Mouse (Mus musculus) right cerebral cortex, adult 18-20 months (tissue): ENCODE data around the gene Fbln5.

Experiments used
- DNase-seq: peaks from one replicate; pipeline ENCODE4 v3.0.0; 2022; ENCODE audit warnings: mixed read lengths

Fbln5 gene

DNA sequence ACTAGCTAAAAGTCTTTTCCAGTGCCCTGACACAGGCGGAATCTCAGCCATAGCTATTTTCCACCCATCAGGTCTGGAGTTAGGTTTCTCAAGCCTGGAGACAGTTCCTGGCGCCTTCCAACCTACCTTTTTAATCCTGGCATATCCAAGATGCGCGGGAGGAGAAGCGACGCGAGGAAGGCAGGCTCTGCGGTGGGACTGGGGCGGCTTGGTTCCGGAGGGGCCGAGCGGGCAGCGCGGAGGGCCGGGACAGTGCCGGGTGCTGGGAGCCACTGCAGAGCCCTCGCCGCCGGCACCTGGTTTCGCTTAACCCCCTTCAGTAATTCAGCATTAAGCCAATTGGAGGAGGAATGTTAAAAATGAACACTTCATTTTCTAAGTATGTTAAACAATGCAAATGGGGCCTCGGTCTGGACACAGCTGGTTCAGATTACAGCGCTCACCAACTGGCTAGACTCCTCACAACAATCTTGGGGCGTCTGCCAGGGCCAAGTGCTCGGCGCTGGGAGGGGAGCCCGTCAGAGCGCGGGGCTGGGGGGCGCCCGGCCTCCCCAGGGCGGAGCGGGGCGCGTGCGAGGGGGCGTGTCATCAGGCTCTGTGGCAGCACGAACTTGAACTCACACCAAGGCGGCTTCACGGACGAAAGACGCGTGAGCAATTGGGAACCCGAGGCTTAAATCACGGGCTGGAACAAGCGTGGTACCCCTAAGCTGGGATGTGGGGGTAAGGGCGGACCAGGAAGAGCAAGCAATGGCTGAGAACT is at the start of gene Fbln5:
Gene Fbln5, minus strand, starts transcription at position 448 of the 763 bp plus-strand sequence.
- DNase-seq: peak; percentile 14

- DNase-seq: no peak
Observed at GRCm38 (mm10) chr12:101862286-101862964, 43.6 kb upstream of the Fbln5 start.

GRCm38 (mm10) chr12:101860256-101860655 is 41.4 kb upstream of the Fbln5 start:
- DNase-seq: no peak

GRCm38 (mm10) chr12:101858011-101858410 is 39.2 kb upstream of the Fbln5 start:
- DNase-seq: no peak

GRCm38 (mm10) chr12:101854336-101854735 is 35.5 kb upstream of the Fbln5 start:
- no peak for DNase-seq

DNA sequence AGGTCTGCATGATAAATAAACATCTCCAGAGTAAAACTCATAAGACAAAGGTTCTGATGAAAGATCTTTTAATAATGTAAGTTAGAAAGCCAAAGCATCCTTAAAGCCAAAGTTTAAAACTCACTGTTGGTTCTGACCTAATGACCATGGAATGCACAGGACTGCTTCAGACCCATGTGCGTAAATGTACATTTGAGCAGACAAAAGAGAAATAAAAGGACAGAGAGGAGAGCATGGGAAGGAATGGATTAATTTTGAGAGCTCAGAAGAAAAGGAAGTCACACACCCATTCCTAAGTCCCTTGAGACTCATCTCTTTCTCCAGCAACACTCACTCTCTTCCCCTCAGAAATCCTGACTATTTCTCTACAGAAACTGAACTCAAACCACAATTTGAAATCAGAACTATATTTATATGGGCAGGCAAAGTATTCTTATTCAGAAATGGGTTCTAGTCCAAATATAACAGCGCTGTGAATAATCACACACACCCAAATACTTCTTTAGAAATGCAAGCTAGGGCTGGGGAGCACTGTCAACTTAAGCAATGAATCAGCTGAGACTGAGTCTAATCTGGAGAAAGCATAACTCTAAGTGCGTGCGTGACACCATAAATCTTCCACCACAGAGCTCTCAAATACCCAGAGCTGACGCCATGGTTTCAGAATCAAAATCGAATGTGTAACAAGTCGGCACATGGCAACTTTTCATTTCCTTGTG is 33.1 kb upstream of the Fbln5 start:
- no peak for DNase-seq

- DNase-seq: no peak
Observed at GRCm38 (mm10) chr12:101851314-101851713, 32.5 kb upstream of the Fbln5 start.

DNA sequence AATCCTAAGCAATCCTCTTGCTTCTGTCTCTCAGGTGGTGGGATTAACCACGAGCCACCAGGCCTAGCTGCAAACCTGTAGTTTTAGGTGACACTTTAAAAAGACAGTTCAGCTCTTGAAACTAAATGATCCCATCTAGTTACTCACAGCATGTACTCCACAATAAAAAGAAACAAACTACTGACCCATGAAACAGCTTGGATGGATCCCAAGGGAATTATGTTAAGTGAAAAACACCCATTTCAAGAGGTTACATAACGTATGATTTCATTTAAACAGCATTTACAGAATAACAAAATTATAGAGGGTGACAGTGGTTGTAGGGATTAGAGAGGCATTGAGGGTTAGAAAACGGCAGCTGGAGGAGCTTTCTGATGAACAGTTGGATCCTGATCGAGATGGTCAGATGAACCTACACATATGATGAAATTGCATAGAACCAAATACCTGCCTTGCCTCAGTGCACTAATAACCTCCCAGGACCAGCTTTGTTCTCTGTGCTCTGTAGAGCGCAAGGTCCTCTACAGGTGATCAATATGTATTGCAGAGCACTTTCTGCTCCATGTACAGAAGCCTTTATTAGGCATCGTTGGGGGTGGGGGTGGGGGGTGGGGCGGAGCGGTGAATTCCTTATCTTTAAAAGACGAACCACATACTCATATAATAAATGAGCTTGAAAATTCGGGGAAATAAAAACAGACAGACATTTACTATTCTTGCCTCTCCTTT is 17.9 kb upstream of the Fbln5 start:
- DNase-seq: no peak

DNA sequence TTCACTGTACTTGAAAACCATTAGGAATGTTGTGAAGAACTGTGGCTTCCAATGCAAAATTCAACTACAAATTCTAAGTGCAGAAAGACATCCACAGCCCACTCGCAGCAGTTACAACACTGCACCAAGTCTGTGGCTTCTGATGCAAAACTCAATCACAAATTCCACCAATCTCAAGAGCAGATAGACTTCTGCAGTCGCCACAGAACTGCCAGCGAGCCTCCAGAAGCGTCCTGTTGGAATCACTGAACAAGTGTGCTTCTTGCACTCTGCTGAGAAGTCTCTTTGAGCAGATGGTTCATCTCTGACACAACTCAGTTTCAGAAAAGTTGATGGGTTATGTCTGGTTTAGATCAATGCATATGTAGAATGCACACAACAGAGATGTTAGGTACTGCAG is 15.9 kb upstream of the Fbln5 start:
- no peak for DNase-seq

GRCm38 (mm10) chr12:101833776-101834175 is 14.9 kb upstream of the Fbln5 start:
- no peak for DNase-seq

DNA sequence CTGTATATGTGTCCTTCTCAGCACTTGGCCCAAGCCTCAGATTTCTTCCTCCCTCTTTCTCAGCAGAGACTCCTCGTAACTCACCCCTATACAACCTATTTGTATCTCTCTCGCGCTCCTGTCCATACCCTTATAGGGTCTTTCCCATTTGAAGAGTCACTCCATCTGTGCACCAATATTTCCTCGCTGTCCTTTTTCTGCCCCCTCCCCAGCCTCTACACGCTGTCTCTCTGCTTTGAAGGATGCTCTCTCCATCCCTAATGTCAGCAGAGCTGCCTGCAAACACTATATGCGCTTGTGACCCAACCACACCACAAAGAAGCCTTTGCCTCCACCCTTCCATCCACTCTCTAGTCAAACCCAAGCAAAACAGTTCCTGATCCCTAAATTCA is 14.3 kb upstream of the Fbln5 start:
- no peak for DNase-seq

DNA sequence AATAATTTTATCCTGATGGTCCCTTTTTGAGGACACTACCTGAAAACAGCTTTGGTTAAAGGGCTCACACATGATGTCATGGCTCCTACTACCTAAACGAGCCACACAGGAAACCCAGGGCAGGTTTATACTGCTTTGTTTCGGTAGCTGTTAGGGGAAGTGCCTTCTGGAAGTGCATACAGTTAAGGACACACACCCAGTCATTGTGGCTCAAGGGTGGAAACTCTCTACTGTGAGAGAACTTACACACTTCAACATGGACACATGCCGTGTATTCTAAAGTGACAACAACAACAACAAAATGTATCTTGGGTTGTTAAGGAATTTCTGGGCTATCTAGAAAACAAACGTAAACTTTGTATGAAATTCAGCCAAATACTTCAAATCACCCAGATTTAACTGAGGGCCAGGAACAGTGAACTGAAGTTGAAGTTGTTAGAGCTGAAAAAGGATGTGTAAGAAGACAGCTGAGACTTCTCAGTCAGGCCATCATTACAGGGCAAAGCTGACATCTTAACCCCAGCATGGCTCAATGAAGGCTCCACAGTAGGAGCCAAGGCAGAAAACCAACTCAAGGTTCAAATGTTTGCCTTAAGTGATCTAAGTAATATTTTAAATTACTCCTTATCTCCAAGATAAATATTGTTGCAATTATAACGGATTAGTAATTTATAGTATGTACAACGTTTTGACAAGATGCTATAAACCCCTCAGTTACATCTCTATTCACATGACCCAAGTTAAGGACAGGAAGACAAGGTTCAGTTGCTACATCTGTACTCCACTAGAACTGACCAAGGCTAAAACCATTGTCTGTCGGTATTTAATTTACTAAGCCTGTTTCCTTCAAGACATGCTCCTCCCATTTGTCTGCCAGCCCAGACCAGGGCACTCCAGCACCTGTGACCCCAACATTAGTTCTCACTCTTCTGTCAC is 13.6 kb upstream of the Fbln5 start:
- DNase-seq: no peak

GRCm38 (mm10) chr12:101831221-101831620 is 12.4 kb upstream of the Fbln5 start:
- no peak for DNase-seq

DNA sequence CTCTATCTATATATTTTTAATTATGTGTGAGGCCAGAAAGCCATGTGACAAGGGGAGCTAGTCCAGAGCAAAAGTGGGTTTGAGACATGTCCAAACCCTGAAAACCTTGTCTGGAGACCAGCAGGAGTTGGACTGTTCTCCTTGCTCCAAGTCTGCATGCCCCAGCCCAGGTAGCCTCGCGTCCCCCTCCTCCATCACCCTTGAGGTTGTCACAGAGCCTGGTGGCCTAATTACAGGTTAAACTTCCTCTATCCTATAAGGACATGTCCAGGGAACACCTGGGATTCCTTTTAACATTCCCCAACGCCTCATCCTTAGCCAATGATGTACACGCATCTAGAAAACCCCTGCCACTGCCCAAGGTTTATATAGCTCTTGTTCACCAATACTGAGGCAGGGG is 4.3 kb upstream of the Fbln5 start:
- DNase-seq: no peak

DNA sequence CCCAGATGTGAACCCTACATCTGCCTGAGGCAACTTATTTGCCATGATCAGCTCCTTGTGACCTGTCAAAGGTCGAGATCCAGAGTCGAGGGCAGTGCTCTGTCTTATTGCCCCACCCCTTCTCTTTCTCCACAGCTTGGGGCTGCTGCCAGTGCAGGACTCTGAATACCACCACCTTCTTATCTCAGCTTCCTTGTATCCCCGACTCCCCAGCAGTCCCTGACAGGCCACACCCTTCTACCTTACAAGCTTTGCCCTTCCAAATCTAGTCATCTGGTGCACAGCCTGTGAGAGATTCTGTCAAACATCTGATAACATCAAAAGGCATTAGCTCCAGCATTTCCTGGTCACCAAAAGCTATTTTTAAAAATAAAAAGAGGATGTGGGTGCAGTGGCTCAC is 2.7 kb upstream of the Fbln5 start:
- DNase-seq: no peak

GRCm38 (mm10) chr12:101819570-101819969 is 715 bp upstream of the Fbln5 start:
- DNase-seq: no peak

DNA sequence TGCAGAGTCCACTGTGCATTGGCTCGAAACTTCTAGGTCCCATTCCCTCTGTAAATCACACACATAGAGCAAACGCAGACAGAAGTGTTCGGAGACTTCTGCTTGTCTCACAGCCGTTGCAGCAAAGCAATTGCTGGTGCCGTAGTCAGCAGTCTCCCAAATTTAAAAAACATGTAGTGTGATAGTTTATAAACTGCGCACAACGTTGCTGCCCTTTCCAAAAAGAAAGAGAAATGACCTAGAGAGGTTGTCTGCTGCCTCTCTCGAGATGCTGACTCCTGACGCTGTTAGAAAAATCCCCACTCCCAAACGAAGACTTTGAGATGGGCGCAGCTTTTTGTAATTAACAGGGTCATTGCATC is 628 bp downstream of the Fbln5 start:
- no peak for DNase-seq

DNA sequence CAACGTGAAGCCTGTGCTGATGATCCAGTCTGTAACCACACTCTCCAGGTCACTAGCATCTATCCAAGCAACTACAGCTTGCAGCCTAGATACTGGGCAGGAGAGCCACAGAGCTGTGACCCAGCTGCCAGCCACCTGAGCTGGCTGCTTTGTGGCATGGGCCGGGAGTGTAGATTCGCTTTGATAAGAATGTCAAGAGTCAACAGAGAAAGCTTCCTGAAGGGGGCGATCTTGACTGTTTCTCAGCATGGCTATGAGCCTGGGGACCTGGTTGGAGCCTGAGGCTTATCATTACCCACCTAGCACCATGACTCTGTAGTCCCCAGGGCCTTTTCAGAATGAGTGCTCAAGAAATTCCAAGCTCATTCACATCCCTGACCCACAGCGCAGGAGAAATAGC is 2.0 kb downstream of the Fbln5 start:
- DNase-seq: no peak

DNA sequence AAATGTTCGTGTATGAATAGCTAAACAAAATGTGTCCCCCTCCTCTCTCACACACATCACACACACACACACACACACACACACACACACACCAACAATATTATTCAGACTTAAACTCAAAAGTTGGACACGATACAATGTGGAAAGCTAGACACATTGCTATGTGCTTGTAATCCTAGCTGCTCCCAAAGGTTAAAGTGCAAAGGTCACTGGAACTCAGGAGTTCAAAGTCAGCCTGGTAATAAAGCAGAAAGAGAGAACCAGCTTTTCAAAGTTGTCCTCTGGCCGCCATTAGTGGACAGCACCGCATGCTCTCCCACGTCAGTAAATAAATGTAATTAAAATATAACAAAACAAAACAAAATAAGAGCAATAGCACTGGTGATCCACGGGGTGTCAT is 3.1 kb downstream of the Fbln5 start:
- DNase-seq: no peak

DNA sequence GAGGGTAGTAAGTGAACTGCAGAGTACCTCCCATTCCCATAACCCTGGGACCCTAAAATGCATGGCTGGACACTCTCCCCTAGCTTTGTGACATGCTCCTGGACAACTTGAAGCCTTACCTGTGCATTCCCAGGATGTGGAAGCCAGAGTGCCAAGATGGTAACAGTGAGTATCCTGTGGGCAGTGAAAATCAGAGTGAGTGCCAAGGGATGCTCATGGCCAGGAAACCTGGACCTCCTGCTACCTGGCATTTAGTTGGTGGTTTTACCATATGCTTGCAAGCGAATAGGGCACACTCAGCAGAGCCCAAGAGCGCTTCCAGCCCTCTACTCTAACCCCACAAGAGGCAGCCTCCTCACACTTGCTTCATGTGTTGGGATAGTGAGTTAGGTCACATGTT is 4.4 kb downstream of the Fbln5 start:
- DNase-seq: no peak

DNA sequence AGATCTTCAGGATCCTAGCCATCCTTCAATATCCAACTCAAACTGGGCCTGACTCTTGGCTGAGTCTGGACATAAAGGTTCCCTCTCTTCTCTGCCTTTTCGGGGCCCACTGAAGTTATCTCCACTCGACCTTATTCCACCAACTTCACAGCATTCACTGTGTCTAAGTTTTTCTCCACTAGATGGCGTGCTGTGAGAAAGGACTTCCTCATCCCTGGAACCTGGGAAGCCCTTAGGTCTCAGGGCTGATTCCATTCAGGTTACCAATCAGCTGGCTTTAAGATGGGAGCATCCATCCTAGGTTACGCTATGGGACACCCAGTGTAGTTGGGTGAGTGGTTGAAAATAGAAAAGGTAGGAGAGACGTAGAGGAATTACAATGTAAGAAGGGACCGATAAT is 7.7 kb downstream of the Fbln5 start:
- peak; percentile 22 for DNase-seq

DNA sequence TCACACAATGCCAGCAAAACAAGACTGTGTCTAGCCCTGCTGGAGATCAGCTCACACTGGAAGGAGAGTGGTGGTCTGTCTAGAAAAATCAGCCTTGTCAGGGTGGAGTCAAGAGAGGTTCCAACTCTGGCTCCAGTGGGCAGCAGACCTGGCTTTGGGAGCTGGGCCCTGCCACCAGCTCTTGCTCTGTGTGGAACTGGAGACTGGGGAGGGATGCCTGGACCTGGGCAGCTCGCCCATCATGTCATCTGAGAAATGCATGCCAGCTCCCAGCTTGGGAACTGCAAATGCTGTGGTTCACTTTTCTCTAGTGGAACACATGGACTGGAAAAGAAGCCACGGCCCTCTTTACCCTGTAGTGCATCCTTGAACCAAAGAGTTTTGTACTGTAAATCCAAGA is 8.3 kb downstream of the Fbln5 start:
- no peak for DNase-seq
